Mouse (Mus musculus) heart, adult 2 months (tissue): ENCODE results near the gene Calm3.

Experiments
- CTCF ChIP-seq: fragments of 200-600 bp; IDR thresholded peaks from 2 replicates; pipeline ENCODE4 v1.8.1; 2022; ENCODE audit warnings: antibody characterized with exemption, mild to moderate bottlenecking, moderate library complexity
- POLR2A ChIP-seq: fragments of 200-500 bp; IDR thresholded peaks from 2 replicates; pipeline ENCODE4 v1.6.1; 2011; ENCODE audit warnings: mild to moderate bottlenecking, low read depth, low read length, control low read depth; ENCODE audit not compliant: insufficient read depth

GRCm38 (mm10) chr7:16876006-16876405 lies 47.9 kb downstream of the Calm3 start:
- TF ChIP-seq CTCF = no peak
- TF ChIP-seq POLR2A = no peak
